Comparison of ENCODE assay signal across 7 mouse cellular contexts in genomic region chr3:89176421-89176820, GRCm38 (mm10). TPM values are rescaled to one million over a fixed set of nuclear protein-coding genes. Genes with fewer than 3 reads are reported as not detected.
DNase-seq lines count a peak whose midpoint lies in the region; ATAC-seq and TF ChIP-seq lines count a peak whose summit lies in the region.

No protein-coding gene starts in this region.

- peak; percentile 18; the same call in 1 of the 2 replicates for ATAC-seq in neural tube, embryonic 11.5 days (ENCODE audit: insufficient read depth, low FRiP score, low TSS enrichment)
- no peak for ATAC-seq in neural tube, embryonic 15.5 days (ENCODE audit: low FRiP score)
- no peak for ATAC-seq in liver, embryonic 13.5 days (ENCODE audit: low read depth)

- no peaks in the 10 kb centered on the region for H3K27me3 ChIP-seq in heart, embryonic 10.5 days (ENCODE audit: insufficient read depth, poor library complexity, severe bottlenecking)
- no peaks in the 10 kb centered on the region for H3K27me3 ChIP-seq in heart, adult 2 months (ENCODE audit: control insufficient read depth, insufficient read depth, low read length)
- no peaks in the 10 kb centered on the region for H3K27me3 ChIP-seq in neural tube, embryonic 11.5 days (ENCODE audit: control insufficient read depth, insufficient read depth, low read length)
- no peaks in the 10 kb centered on the region for H3K27me3 ChIP-seq in neural tube, embryonic 15.5 days (replicated peaks)
- no peaks in the 10 kb centered on the region for H3K27me3 ChIP-seq in liver, embryonic 13.5 days

- no peak for TF ChIP-seq CTCF in heart, adult 2 months (IDR thresholded peaks at IDR 0.05)

- no peak overlapping the region for H3K4me2 ChIP-seq in neural tube, embryonic 11.5 days (ENCODE audit: low read depth)
- H3K4me2 ChIP-seq in neural tube, embryonic 15.5 days: no peak overlapping the region
- H3K4me2 ChIP-seq in liver, embryonic 13.5 days: peak overlapping the region; percentile 82

- peaks cover 77% of the 10 kb centered on the region for H3K36me3 ChIP-seq in heart, embryonic 10.5 days
- H3K36me3 ChIP-seq in heart, adult 2 months (ENCODE audit: control insufficient read depth, insufficient read depth, low read length): no peaks in the 10 kb centered on the region; the same call in 1 of the 2 replicates
- peaks cover 26% of the 10 kb centered on the region for H3K36me3 ChIP-seq in neural tube, embryonic 11.5 days (ENCODE audit: control insufficient read depth, insufficient read depth, low read length)
- peaks cover 77% of the 10 kb centered on the region for H3K36me3 ChIP-seq in neural tube, embryonic 15.5 days
- peaks cover 78% of the 10 kb centered on the region for H3K36me3 ChIP-seq in liver, embryonic 13.5 days

- TF ChIP-seq EP300 in heart, adult 2 months (IDR thresholded peaks at IDR 0.05; ENCODE audit: insufficient read depth, low read depth, low read length): no peak

- 86% methylated on average over 7 of the region's 7 CpGs for WGBS in heart, embryonic 10.5 days
- 87% methylated on average over 7 of the region's 7 CpGs for WGBS in heart, adult 2 months
- WGBS in neural tube, embryonic 11.5 days: 84% methylated on average over 7 of the region's 7 CpGs
- 80% methylated on average over 7 of the region's 7 CpGs for WGBS in neural tube, embryonic 15.5 days
- WGBS in liver, embryonic 13.5 days (ENCODE audit: insufficient replicate concordance): 89% methylated on average over 7 of the region's 7 CpGs

- no peaks in the 10 kb centered on the region for H3K9me3 ChIP-seq in heart, embryonic 10.5 days
- no peaks in the 10 kb centered on the region for H3K9me3 ChIP-seq in neural tube, embryonic 11.5 days (ENCODE audit: control insufficient read depth, low read length)
- H3K9me3 ChIP-seq in neural tube, embryonic 15.5 days (replicated peaks): no peaks in the 10 kb centered on the region
- no peaks in the 10 kb centered on the region for H3K9me3 ChIP-seq in liver, embryonic 13.5 days (replicated peaks)

- H3K4me1 ChIP-seq in heart, embryonic 10.5 days: peaks cover 15% of the 10 kb centered on the region
- H3K4me1 ChIP-seq in heart, adult 2 months (ENCODE audit: control insufficient read depth, insufficient read depth, low read length): peaks cover 2% of the 10 kb centered on the region
- H3K4me1 ChIP-seq in neural tube, embryonic 11.5 days (ENCODE audit: control insufficient read depth, insufficient read depth, low read length): peaks cover 9% of the 10 kb centered on the region
- peaks cover 20% of the 10 kb centered on the region for H3K4me1 ChIP-seq in neural tube, embryonic 15.5 days
- peaks cover 27% of the 10 kb centered on the region for H3K4me1 ChIP-seq in liver, embryonic 13.5 days (replicated peaks)

- no peak overlapping the region for H3K9ac ChIP-seq in heart, adult 2 months (ENCODE audit: low read depth, low read length)
- no peak overlapping the region for H3K9ac ChIP-seq in neural tube, embryonic 11.5 days (ENCODE audit: low read length)
- H3K9ac ChIP-seq in neural tube, embryonic 15.5 days (replicated peaks): no peak overlapping the region
- peak overlapping the region; percentile 53 for H3K9ac ChIP-seq in liver, embryonic 13.5 days

- TF ChIP-seq POLR2A in heart, adult 2 months (IDR thresholded peaks at IDR 0.05; ENCODE audit: insufficient read depth, low read depth, low read length): no peak

- H3K4me3 ChIP-seq in heart, embryonic 10.5 days: peak overlapping the region; percentile 15; the same call in 1 of the 2 replicates
- no peak overlapping the region for H3K4me3 ChIP-seq in heart, adult 2 months
- no peak overlapping the region for H3K4me3 ChIP-seq in neural tube, embryonic 11.5 days (ENCODE audit: low read depth, low read length)
- no peak overlapping the region for H3K4me3 ChIP-seq in neural tube, embryonic 15.5 days (replicated peaks)
- peak overlapping the region; percentile 77; the same call in 1 of the 2 replicates for H3K4me3 ChIP-seq in liver, embryonic 13.5 days (replicated peaks)

- intact Hi-C loops in heart, adult 2 months (cut with DNase I): loop anchor here (2.0 to 10.0 kb wide), 2 partner anchors 36 to 622 kb away; partner anchors contain the start of genes Lamtor2 and Ubqln4

- H3K79me2 ChIP-seq in heart, adult 2 months (replicated peaks; ENCODE audit: control insufficient read depth, insufficient read depth, low read length): no peaks in the 10 kb centered on the region

- H3K27ac ChIP-seq in heart, embryonic 10.5 days: no peak overlapping the region
- no peak overlapping the region for H3K27ac ChIP-seq in heart, adult 2 months
- no peak overlapping the region for H3K27ac ChIP-seq in neural tube, embryonic 11.5 days (ENCODE audit: low read depth, low read length)
- no peak overlapping the region for H3K27ac ChIP-seq in neural tube, embryonic 15.5 days (replicated peaks)
- peak overlapping the region; percentile 65; the same call in 1 of the 2 replicates for H3K27ac ChIP-seq in liver, embryonic 13.5 days

- no peak for DNase-seq in heart, embryonic 10.5 days (ENCODE audit: low spot score)
- DNase-seq in heart, adult 2 months: no peak
- DNase-seq in neural tube, embryonic 11.5 days (ENCODE audit: low spot score): no peak
- DNase-seq in liver, embryonic 13.5 days: no peak
- no peak for DNase-seq in ovary, postnatal 10 days (ENCODE audit: low spot score)
- no peak for DNase-seq in testis, postnatal 10 days (ENCODE audit: low spot score)

RNA-seq across cellular contexts. Expression of gene Scamp3, which starts 0.9 kb away (rescaled TPM):
- polyA plus RNA-seq in heart, embryonic 10.5 days (2016; fragmentation: Nextera tagmentation; extraction: Ambion mirVana): 104 and 115 TPM in 2 replicates
- total RNA-seq in heart, adult 2 months (2021): 10 to 100 TPM; 44.5 to 54.7 TPM
- polyA plus RNA-seq in heart, adult 2 months (2012; rRNA removed): 96.7 and 108 TPM in 2 replicates
- polyA plus RNA-seq in neural tube, embryonic 11.5 days (2014; fragmentation: Nextera tagmentation; extraction: Ambion mirVana): 91.2 and 92.8 TPM in 2 replicates
- 163 and 168 TPM in 2 replicates for polyA plus RNA-seq in neural tube, embryonic 15.5 days (2015; fragmentation: Nextera tagmentation; extraction: Ambion mirVana)
- 67.4 and 72.1 TPM in 2 replicates for polyA plus RNA-seq in liver, embryonic 13.5 days (2015; fragmentation: Nextera tagmentation; extraction: Ambion mirVana)

RNA-seq across cellular contexts. Expression of gene Fam189b, which starts 6.5 kb away (rescaled TPM):
- 16.4 and 21.0 TPM in 2 replicates for polyA plus RNA-seq in heart, embryonic 10.5 days (2016; fragmentation: Nextera tagmentation; extraction: Ambion mirVana)
- 1 to 10 TPM; 3.9 to 5.1 TPM for total RNA-seq in heart, adult 2 months (2021)
- 12.8 and 18.0 TPM in 2 replicates for polyA plus RNA-seq in heart, adult 2 months (2012; rRNA removed)
- polyA plus RNA-seq in neural tube, embryonic 11.5 days (2014; fragmentation: Nextera tagmentation; extraction: Ambion mirVana): 32.5 and 36.9 TPM in 2 replicates
- polyA plus RNA-seq in neural tube, embryonic 15.5 days (2015; fragmentation: Nextera tagmentation; extraction: Ambion mirVana): 41.4 and 47.2 TPM in 2 replicates
- 2.8 and 3.9 TPM in 2 replicates for polyA plus RNA-seq in liver, embryonic 13.5 days (2015; fragmentation: Nextera tagmentation; extraction: Ambion mirVana)

RNA-seq across cellular contexts. Expression of gene Clk2, which starts 11.8 kb away (rescaled TPM):
- 18.4 and 32.2 TPM in 2 replicates for polyA plus RNA-seq in heart, embryonic 10.5 days (2016; fragmentation: Nextera tagmentation; extraction: Ambion mirVana)
- 10 to 100 TPM; 15.4 to 18.9 TPM for total RNA-seq in heart, adult 2 months (2021)
- polyA plus RNA-seq in heart, adult 2 months (2012; rRNA removed): 26.5 and 40.4 TPM in 2 replicates
- polyA plus RNA-seq in neural tube, embryonic 11.5 days (2014; fragmentation: Nextera tagmentation; extraction: Ambion mirVana): 26.5 and 32.3 TPM in 2 replicates
- polyA plus RNA-seq in neural tube, embryonic 15.5 days (2015; fragmentation: Nextera tagmentation; extraction: Ambion mirVana): 20.2 and 22.5 TPM in 2 replicates
- polyA plus RNA-seq in liver, embryonic 13.5 days (2015; fragmentation: Nextera tagmentation; extraction: Ambion mirVana): 10.3 and 10.8 TPM in 2 replicates

RNA-seq across cellular contexts. Expression of gene Hcn3, which starts 16.4 kb away (rescaled TPM):
- polyA plus RNA-seq in heart, embryonic 10.5 days (2016; fragmentation: Nextera tagmentation; extraction: Ambion mirVana): 0.77 and 0.85 TPM in 2 replicates
- total RNA-seq in heart, adult 2 months (2021): under 1 TPM in 1 of 2 experiments, not detected in 1; 0.25 TPM
- 0.26 and 0.29 TPM in 2 replicates for polyA plus RNA-seq in heart, adult 2 months (2012; rRNA removed)
- polyA plus RNA-seq in neural tube, embryonic 11.5 days (2014; fragmentation: Nextera tagmentation; extraction: Ambion mirVana): 5.2 and 7.5 TPM in 2 replicates
- 44.8 and 59.3 TPM in 2 replicates for polyA plus RNA-seq in neural tube, embryonic 15.5 days (2015; fragmentation: Nextera tagmentation; extraction: Ambion mirVana)
- 0.75 and 0.78 TPM in 2 replicates for polyA plus RNA-seq in liver, embryonic 13.5 days (2015; fragmentation: Nextera tagmentation; extraction: Ambion mirVana)

RNA-seq across cellular contexts. Expression of gene Gba, which starts 26.3 kb away (rescaled TPM):
- 44.2 and 44.6 TPM in 2 replicates for polyA plus RNA-seq in heart, embryonic 10.5 days (2016; fragmentation: Nextera tagmentation; extraction: Ambion mirVana)
- total RNA-seq in heart, adult 2 months (2021): 10 to 100 TPM; 19.9 to 20.4 TPM
- polyA plus RNA-seq in heart, adult 2 months (2012; rRNA removed): 26.3 and 39.2 TPM in 2 replicates
- polyA plus RNA-seq in neural tube, embryonic 11.5 days (2014; fragmentation: Nextera tagmentation; extraction: Ambion mirVana): 44.4 and 46.5 TPM in 2 replicates
- polyA plus RNA-seq in neural tube, embryonic 15.5 days (2015; fragmentation: Nextera tagmentation; extraction: Ambion mirVana): 45.5 and 47.9 TPM in 2 replicates
- 21.7 and 23.7 TPM in 2 replicates for polyA plus RNA-seq in liver, embryonic 13.5 days (2015; fragmentation: Nextera tagmentation; extraction: Ambion mirVana)

Comparison
In these comparisons a context has a peak if more than half of its experiments do, and no peak if none do; other contexts are left out.
1. H3K4me3 ChIP-seq: peak in heart, embryonic 10.5 days (single experiment) and liver, embryonic 13.5 days (single experiment); none in heart, adult 2 months (single experiment), neural tube, embryonic 11.5 days (single experiment) and neural tube, embryonic 15.5 days (single experiment).